Comparison of ENCODE assay signal across 13 mouse cellular contexts in genomic region chr8:70286737-70287136, GRCm38 (mm10). TPM values are rescaled to one million over a fixed set of nuclear protein-coding genes. Genes with fewer than 3 reads are reported as not detected.
DNase-seq lines count a peak whose midpoint lies in the region; TF ChIP-seq lines count a peak whose summit lies in the region.
"Had no signal": no experiment of that assay in that cellular context is flagged by ENCODE, and none has a peak within 500 bp of the region (broad histone marks: within the 10 kb centered on the region; RNA-seq: fewer than 3 reads in every experiment).

No protein-coding gene starts in this region.

- H3K9ac ChIP-seq in ES-Bruce4 (ENCODE audit: low read depth, poor library complexity, severe bottlenecking): no peak overlapping the region
- H3K9ac ChIP-seq: hindbrain, embryonic 15.5 days had no signal

- TF ChIP-seq EP300 in ES-Bruce4 (IDR thresholded peaks at IDR 0.05; ENCODE audit: insufficient read depth, low read depth, low read length): no peak

- H3K27me3 ChIP-seq in ES-Bruce4 (ENCODE audit: control insufficient read depth, insufficient read depth, low read length, poor library complexity, severe bottlenecking): no peaks in the 10 kb centered on the region
- H3K27me3 ChIP-seq: hindbrain, embryonic 15.5 days had no signal

- peaks cover 8% of the 10 kb centered on the region for H3K4me1 ChIP-seq in lung, adult 2 months (ENCODE audit: control insufficient read depth, insufficient read depth, low read length)
- no peaks in the 10 kb centered on the region for H3K4me1 ChIP-seq in ES-Bruce4 (ENCODE audit: control insufficient read depth, insufficient read depth, low read length)
- H3K4me1 ChIP-seq in bone marrow, adult 2 months (ENCODE audit: control insufficient read depth, insufficient read depth, low read length): no peaks in the 10 kb centered on the region; the same call in none of the 2 replicates

- peaks cover 6% of the 10 kb centered on the region; the same call in 1 of the 2 replicates for H3K9me3 ChIP-seq in ES-Bruce4 (replicated peaks; ENCODE audit: control insufficient read depth, insufficient read depth, low read length, poor library complexity, severe bottlenecking)
- H3K9me3 ChIP-seq: heart, embryonic 10.5 days; hindbrain, embryonic 15.5 days; limb, embryonic 10.5 days had no signal

- no peak for TF ChIP-seq POLR2A in lung, adult 2 months (IDR thresholded peaks at IDR 0.05; ENCODE audit: borderline replicate concordance, extremely low read depth, low read depth, low read length)
- no peak for TF ChIP-seq POLR2A in ES-Bruce4 (IDR thresholded peaks at IDR 0.05; ENCODE audit: insufficient read depth, low read length)
- TF ChIP-seq POLR2A in bone marrow, adult 2 months (IDR thresholded peaks at IDR 0.05; ENCODE audit: borderline replicate concordance, control insufficient read depth, low read depth, low read length): no peak

- peaks cover 48% of the 10 kb centered on the region for H3K36me3 ChIP-seq in ES-Bruce4 (ENCODE audit: control insufficient read depth, insufficient read depth, low read length, poor library complexity, severe bottlenecking)

- no peak overlapping the region for H3K4me3 ChIP-seq in lung, adult 2 months (replicated peaks; ENCODE audit: extremely low read depth, low read depth, low read length)
- no peak overlapping the region for H3K4me3 ChIP-seq in ES-Bruce4 (ENCODE audit: low read depth, low read length)
- H3K4me3 ChIP-seq in bone marrow, adult 2 months (replicated peaks; ENCODE audit: control insufficient read depth, low read depth, low read length): no peak overlapping the region
- H3K4me3 ChIP-seq: heart, embryonic 10.5 days; hindbrain, embryonic 15.5 days; limb, embryonic 10.5 days had no signal

- peak; percentile 43 for TF ChIP-seq CTCF in lung, adult 2 months (IDR thresholded peaks at IDR 0.05; ENCODE audit: insufficient read depth, low read length)
- peak; percentile 69 for TF ChIP-seq CTCF in ES-Bruce4 (IDR thresholded peaks at IDR 0.05; ENCODE audit: low read depth, low read length)
- peak; percentile 56 for TF ChIP-seq CTCF in bone marrow, adult 2 months (IDR thresholded peaks at IDR 0.05; ENCODE audit: control insufficient read depth, insufficient read depth, low read length)

- WGBS in lung, adult 2 months: 92% methylated on average over 8 of the region's 8 CpGs
- 87% methylated on average over 8 of the region's 8 CpGs for WGBS in bone marrow, adult 2 months

- DNase-seq in lung, adult 2 months: no peak
- no peak for DNase-seq in lung, postnatal 36 days
- DNase-seq in testis, postnatal 10 days (ENCODE audit: low spot score): peak; percentile 61
- DNase-seq in adrenal gland, adult 18-20 months (ENCODE audit: low spot score in 2 of 2): no peak
- no peak for DNase-seq in right cerebral cortex, postnatal 25 days
- DNase-seq: cerebellum, adult 11 months; kidney, postnatal 4 days had no signal

- H3K27ac ChIP-seq in ES-Bruce4 (ENCODE audit: insufficient read depth, low read length): no peak overlapping the region
- H3K27ac ChIP-seq in bone marrow, adult 2 months (ENCODE audit: control insufficient read depth, insufficient read depth, low read depth, low read length, poor library complexity): no peak overlapping the region
- H3K27ac ChIP-seq: heart, embryonic 10.5 days; hindbrain, embryonic 15.5 days; limb, embryonic 10.5 days had no signal

RNA-seq across cellular contexts. Expression of gene Homer3, which starts 4.1 kb away (rescaled TPM):
- 75.0 and 111 TPM in 2 replicates for polyA plus RNA-seq in lung, adult 2 months (2012; rRNA removed)
- 37.9 and 40.0 TPM in 2 replicates for polyA plus RNA-seq in ES-Bruce4 (2011; ENCODE audit: insufficient read depth, insufficient read length, low read depth, missing spikeins)
- 12.1 and 25.6 TPM in 2 replicates for polyA plus RNA-seq in bone marrow, adult 2 months (2011; ENCODE audit: insufficient read depth, insufficient read length, low replicate concordance, missing spikeins)
- 10 to 100 TPM; 18.5 to 19.8 TPM for total RNA-seq in adrenal gland, adult 18-20 months (2021)

RNA-seq across cellular contexts. Expression of gene Ddx49, which starts 15.6 kb away (rescaled TPM):
- 37.2 and 43.0 TPM in 2 replicates for polyA plus RNA-seq in lung, adult 2 months (2012; rRNA removed)
- polyA plus RNA-seq in ES-Bruce4 (2011; ENCODE audit: insufficient read depth, insufficient read length, low read depth, missing spikeins): 45.3 and 50.5 TPM in 2 replicates
- 32.3 and 33.4 TPM in 2 replicates for polyA plus RNA-seq in bone marrow, adult 2 months (2011; ENCODE audit: insufficient read depth, insufficient read length, low replicate concordance, missing spikeins)
- total RNA-seq in adrenal gland, adult 18-20 months (2021): 10 to 100 TPM; 63.9 to 70.5 TPM

RNA-seq across cellular contexts. Expression of gene Cope, which starts 15.6 kb away (rescaled TPM):
- 308 and 342 TPM in 2 replicates for polyA plus RNA-seq in lung, adult 2 months (2012; rRNA removed)
- 115 and 117 TPM in 2 replicates for polyA plus RNA-seq in ES-Bruce4 (2011; ENCODE audit: insufficient read depth, insufficient read length, low read depth, missing spikeins)
- 85.8 and 91.7 TPM in 2 replicates for polyA plus RNA-seq in bone marrow, adult 2 months (2011; ENCODE audit: insufficient read depth, insufficient read length, low replicate concordance, missing spikeins)
- total RNA-seq in adrenal gland, adult 18-20 months (2021): 100 to 1,000 TPM; 185 to 205 TPM

RNA-seq across cellular contexts. Expression of gene Cers1, which starts 28.8 kb away (rescaled TPM):
- 2.7 TPM in 2 replicates for polyA plus RNA-seq in lung, adult 2 months (2012; rRNA removed)
- polyA plus RNA-seq in ES-Bruce4 (2011; ENCODE audit: insufficient read depth, insufficient read length, low read depth, missing spikeins): 3.4 and 3.8 TPM in 2 replicates
- polyA plus RNA-seq in bone marrow, adult 2 months (2011; ENCODE audit: insufficient read depth, insufficient read length, low replicate concordance, missing spikeins): not detected in 2 replicates
- total RNA-seq in adrenal gland, adult 18-20 months (2021): 1 to 10 TPM; 2.0 to 2.5 TPM

RNA-seq across cellular contexts. Expression of gene Gdf1, which starts 42.9 kb away (rescaled TPM):
- polyA plus RNA-seq in lung, adult 2 months (2012; rRNA removed): 1.1 and 1.5 TPM in 2 replicates
- 1.0 TPM in 1 of 2 replicates, not detected in the other for polyA plus RNA-seq in ES-Bruce4 (2011; ENCODE audit: insufficient read depth, insufficient read length, low read depth, missing spikeins)
- not detected in 2 replicates for polyA plus RNA-seq in bone marrow, adult 2 months (2011; ENCODE audit: insufficient read depth, insufficient read length, low replicate concordance, missing spikeins)
- total RNA-seq in adrenal gland, adult 18-20 months (2021): not detected
- polyA plus RNA-seq: embryonic facial prominence, embryonic 14.5 days had no signal
